Mouse (Mus musculus) right cerebral cortex, postnatal 36 days (tissue): ENCODE results near the gene Fam160a2.

Source experiments
- DNase-seq, 2 experiments: peaks; one replicate each; pipeline ENCODE4 v3.0.0; 2022; ENCODE audit warnings: low spot score in 2 of 2, mixed read lengths in 1 of 2

The Fam160a2 gene

GRCm38 (mm10) chr7:105399935-105400624 lies at the start of gene Fam160a2:
Fam160a2 (minus strand) TSS chr7:105400054.
- DNase-seq, result peak; percentile 99

- no peak for DNase-seq
These were observed 45.2 kb upstream of the Fam160a2 start for GRCm38 (mm10) chr7:105445076-105445475.

GRCm38 (mm10) chr7:105441426-105441825 lies 41.6 kb upstream of the Fam160a2 start:
- DNase-seq, result no peak

GRCm38 (mm10) chr7:105437979-105438772 lies 38.3 kb upstream of the Fam160a2 start:
- peak; percentile 40 to 61 for DNase-seq

GRCm38 (mm10) chr7:105434798-105435197 lies 34.9 kb upstream of the Fam160a2 start:
- DNase-seq, result no peak

GRCm38 (mm10) chr7:105433859-105434258 lies 34.0 kb upstream of the Fam160a2 start:
- DNase-seq, result no peak

- no peak for DNase-seq
These were observed 32.2 kb upstream of the Fam160a2 start for GRCm38 (mm10) chr7:105432058-105432457.

- no peak for DNase-seq
These were observed 26.2 kb upstream of the Fam160a2 start for GRCm38 (mm10) chr7:105426051-105426450.

GRCm38 (mm10) chr7:105425424-105426043 lies 25.7 kb upstream of the Fam160a2 start, which contains the start of gene Cckbr:
Cckbr (plus strand) TSS chr7:105425731.
- DNase-seq, result peak; percentile 64

- DNase-seq, result no peak
These were observed 24.5 kb upstream of the Fam160a2 start for GRCm38 (mm10) chr7:105424368-105424767.

- no peak for DNase-seq
These were observed 21.0 kb upstream of the Fam160a2 start for GRCm38 (mm10) chr7:105420903-105421302.

- DNase-seq, result no peak
These were observed 18.3 kb upstream of the Fam160a2 start for GRCm38 (mm10) chr7:105418106-105418505.

- DNase-seq, result no peak
These were observed 16.7 kb upstream of the Fam160a2 start for GRCm38 (mm10) chr7:105416529-105416928.

GRCm38 (mm10) chr7:105414385-105414784 lies 14.5 kb upstream of the Fam160a2 start:
- DNase-seq, result peak in 1 of 2 experiments; percentile 75

GRCm38 (mm10) chr7:105411874-105412632 lies 12.2 kb upstream of the Fam160a2 start:
- peak; percentile 71 to 79 for DNase-seq

- DNase-seq, result no peak
These were observed 6.5 kb upstream of the Fam160a2 start for GRCm38 (mm10) chr7:105406322-105406721.

- no peak for DNase-seq
These were observed 4.4 kb upstream of the Fam160a2 start, which contains the start of gene Cnga4 for GRCm38 (mm10) chr7:105404268-105404667. Cnga4 (plus strand) TSS chr7:105404568.

GRCm38 (mm10) chr7:105399058-105399934 lies 558 bp downstream of the Fam160a2 start:
- DNase-seq, result no peak

GRCm38 (mm10) chr7:105396126-105396525 lies 3.7 kb downstream of the Fam160a2 start:
- DNase-seq, result no peak

- DNase-seq, result no peak
These were observed 4.6 kb downstream of the Fam160a2 start for GRCm38 (mm10) chr7:105395131-105395820.
